Mouse (Mus musculus) left cerebral cortex, postnatal 4 days (tissue): Measurements from ENCODE around the gene Chml. TPM values are rescaled to one million over a fixed set of nuclear protein-coding genes. Genes with fewer than 3 reads are reported as not detected.

Experiments
- DNase-seq: peaks from one replicate; pipeline ENCODE4 v3.0.0-alpha.2; 2022
- intact Hi-C: fragments of 180-260 bp; cut with DNase I; formaldehyde crosslinking; loops from one replicate; pipeline ENCODE4 v1.15.1; 2025
- total RNA-seq, 2 experiments: library from RNA; stranded (reverse); gene quantifications; 2 replicates each; pipeline ENCODE4 v1.2.3; 2021

Gene Chml
- 10 to 100 TPM; 16.2 to 18.4 TPM for total RNA-seq

DNA sequence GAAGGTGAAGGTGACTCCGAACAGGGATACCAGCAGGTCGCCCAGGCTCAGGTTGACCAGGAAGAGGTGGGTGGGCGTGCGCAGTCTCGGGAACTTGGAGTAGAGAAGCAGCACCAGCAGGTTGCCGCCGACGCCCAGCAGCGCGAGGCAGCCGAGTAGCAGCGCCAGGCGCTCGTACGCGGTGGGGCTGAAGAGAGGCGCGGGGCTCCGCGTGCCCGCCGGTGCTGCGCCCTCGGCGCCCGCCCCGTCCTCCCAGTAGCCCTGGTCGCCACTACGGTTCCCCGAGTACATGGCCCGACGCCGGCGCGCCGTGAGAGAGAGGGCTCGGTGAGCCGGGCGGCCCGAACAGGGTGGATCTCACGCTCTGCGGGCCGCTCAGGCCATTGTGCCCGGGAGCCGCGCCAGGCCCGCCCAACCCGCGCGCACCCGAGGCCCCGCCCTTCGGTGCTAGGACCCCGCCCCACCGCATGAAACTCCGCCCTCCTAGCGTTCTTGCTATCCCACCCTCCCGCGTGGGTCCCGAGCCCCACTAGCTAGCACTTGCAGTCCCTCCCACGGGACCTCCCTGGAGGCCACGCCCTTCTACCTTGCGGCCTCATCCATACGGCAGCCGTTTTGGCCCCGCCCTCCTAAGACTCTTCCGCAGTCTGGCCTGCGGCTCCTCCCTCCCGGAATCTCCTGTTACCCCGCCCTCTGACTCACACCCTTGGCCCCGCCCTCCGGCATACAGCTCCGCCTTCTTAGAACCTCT, at the start of gene Chml, which contains the start of gene Opn3:
Gene Chml (minus strand): TSS at position 656 of the 751 bp plus-strand sequence.
Gene Opn3 (minus strand): TSS at position 531 of the 751 bp plus-strand sequence.
- DNase-seq, result peak; percentile 99

DNA sequence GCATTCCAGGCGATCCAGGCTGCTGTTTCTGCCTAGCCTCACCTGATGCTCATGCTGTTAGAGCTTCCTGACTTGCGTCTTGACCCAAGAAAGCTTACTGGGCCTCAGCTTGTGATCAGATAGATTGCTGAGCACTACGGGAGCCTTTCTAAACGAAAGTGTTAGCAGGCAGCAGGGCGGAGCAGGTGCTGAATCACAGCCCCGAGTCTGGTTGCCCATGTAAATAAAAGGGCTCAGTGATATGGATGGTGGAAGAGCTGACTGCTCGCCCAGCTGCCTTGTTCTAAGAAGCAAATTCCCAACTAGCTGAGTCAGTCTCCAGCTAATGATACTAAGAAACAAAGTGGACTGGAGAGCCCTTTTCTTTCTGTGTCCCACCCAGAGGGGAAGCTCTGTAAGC, 33.1 kb upstream of the Chml start:
- no peak for DNase-seq
- intact Hi-C loops, result no loop called here

More for the DNA sequence above, at the start of gene Chml, which contains the start of gene Opn3:
- intact Hi-C loops, result no loop called here

DNA sequence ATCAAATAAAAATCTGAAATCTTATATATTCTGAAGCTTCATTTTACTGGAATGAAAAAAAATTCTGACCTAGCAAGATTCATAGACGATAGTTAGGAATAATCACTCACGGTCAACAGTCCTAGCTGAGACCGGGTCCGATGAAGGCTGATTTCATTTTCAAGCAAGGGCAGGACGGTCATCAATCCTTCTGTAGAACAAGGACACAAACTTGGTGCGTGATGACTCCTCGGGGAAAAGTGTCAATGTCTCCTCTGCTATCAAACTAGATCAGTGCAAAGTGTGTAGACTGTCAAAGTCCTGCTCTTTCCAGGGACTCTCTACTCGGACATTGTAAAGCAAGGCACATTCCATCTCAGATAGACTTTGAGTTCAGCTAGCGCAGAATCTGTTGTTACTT, 24.1 kb upstream of the Chml start:
- intact Hi-C loops, result no loop called here
- DNase-seq, result no peak

DNA sequence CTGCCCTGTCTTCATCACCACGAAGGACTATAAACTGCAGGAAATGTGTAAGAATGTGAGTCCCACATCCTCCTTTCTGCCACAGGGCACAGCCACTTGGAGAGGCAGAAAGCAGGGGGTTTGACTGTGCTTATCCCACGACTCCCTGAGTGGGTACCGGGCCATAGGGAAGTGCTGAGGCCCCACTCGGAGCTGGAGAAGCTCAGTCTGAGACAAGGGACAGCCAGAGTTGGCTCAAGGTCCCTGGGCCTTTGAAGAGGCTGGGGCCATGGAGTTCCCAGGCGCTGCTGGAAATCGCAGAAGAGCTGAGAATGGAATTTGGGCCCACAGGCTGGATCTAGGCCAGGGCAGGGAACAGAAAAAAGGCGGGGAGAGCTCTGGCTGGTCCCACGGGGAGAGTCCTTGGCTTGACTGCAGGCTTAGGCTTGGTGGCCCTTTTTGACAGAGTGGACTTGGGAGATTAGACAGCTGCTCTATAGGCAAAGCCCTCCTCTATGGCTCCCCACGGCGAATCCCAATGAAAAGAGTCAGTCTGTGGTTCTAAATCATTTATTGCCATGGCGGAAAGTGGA, 19.7 kb upstream of the Chml start:
- peak; percentile 12 for DNase-seq
- intact Hi-C loops, result no loop called here

DNA sequence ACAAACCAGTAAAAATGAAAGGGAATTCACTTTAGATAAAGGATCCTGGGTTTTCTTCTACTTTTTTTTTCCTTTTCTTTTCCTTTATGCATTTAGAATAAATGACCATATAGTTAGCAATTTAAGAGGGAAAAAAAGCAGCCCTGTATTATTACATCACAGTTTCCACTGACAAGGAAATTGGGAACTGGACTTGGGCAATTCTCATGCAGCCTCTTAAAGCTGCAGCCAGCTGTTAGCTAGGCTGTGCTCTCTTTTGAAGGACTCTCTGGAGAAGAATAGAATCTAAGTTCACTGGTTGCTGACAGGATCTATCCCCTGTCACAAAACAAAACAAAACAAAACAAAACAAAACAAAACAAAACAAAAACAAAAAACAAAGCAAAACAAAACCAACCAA, 15.3 kb upstream of the Chml start:
- no peak for DNase-seq
- intact Hi-C loops, result no loop called here

DNA sequence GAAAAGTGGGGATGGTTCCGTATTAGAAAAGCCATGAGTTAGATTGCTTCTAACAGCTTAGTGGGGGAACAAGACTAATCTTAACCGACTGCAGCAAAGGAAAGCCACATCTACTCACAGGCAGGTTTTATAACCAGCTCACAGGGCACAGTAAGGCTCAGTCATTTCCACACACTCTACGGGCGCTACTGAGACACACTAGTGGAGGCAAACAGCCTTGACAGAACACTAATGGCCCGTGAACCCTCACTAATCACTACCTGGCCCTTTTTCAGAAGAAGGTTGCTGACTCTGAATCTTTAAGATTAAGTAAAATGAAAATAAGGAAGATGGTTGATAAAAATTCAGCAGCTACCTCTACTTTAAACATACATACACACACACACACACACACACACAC, 14.9 kb upstream of the Chml start:
- intact Hi-C loops, result no loop called here

DNA sequence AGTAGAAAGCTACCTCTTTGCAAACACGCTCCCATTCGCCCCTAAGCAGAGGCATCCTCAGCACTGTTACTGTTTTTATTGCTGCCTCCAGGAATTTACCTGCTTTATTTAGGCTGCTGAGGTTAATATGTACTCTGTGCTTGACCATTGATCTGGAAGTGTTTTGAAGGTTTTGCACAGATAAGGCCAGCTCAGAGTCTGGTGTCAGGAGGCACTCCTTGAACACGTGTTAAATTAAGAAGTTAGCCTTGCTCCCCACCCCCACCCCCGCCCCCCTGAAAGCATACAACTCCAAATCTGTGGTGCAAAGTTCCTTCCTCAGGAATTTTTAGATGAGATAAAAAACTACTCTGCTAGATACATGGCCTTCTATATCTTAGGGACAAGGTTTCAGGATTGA, 8.4 kb upstream of the Chml start:
- DNase-seq, result no peak
- intact Hi-C loops, result no loop called here

More for the DNA sequence above, 14.9 kb upstream of the Chml start:
- no peak for DNase-seq

DNA sequence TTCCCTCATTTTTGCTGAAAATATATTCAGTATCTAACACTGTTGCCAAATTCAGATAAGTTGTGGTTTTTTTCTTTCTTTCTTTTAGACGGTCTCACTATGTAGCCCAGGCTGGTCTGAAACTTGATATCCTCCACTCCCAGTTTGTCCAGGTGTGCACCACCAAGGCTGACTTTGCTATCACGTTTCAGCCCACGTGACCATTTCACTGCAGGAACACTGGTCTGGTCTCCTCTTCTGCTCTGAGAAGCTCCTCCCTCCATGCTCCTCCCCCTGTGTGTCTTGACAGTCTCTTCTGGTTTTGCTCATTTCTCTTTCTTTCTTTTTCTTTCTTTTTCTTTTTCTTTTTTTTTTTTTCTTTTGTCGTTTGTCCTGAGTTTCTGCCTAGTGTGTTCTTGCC, 7.1 kb upstream of the Chml start:
- DNase-seq, result no peak
- intact Hi-C loops, result no loop called here

DNA sequence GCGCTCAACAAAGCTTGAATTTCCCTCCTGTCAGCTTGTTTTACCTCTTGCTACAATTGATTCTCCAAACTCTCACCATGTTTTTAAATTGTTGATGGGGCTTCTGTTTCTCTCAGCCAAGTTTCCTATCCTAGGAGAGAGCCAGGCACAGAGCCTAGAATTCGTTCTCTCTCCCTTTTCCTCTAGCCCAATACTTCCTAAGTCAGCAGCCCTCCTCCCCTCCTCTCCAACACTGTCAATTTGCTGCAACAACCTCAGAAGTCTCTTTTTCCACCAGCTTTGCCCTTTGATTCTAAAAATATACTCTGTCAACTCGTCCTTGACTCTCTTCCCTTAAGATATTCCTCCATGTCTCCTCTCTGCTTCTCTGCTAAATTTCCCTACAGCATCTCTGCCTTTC, 6.7 kb upstream of the Chml start:
- intact Hi-C loops, result no loop called here
- DNase-seq, result no peak

DNA sequence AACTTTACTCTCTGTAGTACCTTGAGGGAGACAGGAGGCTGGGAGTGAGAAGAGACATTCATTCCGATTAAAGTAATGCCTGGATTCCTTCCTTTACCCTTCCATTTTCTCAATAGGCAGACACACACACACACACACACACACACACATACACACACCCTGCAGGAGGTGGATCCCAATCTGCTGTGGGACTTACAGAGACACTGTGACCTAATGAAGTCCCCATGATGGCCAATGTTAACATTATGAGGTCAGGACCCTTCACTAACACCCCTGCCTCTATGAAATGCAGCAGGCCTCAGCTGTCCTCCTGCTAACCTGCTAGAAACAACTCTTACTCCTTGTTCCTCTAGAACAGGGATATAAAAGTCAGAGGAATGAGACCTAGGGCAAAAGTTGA, 5.6 kb upstream of the Chml start, which contains the start of gene Wdr64:
Gene Wdr64 (plus strand): TSS at position 301 of the 400 bp plus-strand sequence.
- intact Hi-C loops, result no loop called here
- no peak for DNase-seq

DNA sequence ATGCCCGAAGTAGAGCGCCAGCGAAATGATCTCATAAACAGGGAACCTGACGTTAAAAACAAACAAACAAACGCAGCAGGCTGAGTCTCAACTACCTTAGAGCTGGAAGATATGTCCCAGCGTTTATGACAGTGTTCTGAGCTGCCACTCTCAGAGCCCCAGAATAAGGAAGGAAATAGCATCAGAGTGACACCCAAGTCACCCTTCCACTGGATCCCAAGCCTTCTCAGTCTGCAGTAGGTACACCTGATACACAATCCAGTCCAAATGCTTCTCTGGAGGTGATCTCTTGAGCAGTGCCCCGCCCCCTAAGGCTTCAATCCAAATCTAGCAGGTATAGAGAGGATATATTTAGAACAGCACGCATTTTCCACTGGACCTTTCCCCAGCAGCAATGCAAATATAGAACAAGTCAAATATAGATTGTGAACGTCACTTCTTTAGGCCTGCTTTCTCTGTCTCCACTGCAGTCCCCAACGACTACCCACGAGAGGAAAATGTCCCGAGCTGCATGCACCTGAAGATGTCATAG, 794 bp upstream of the Chml start:
- intact Hi-C loops, result no loop called here

DNA sequence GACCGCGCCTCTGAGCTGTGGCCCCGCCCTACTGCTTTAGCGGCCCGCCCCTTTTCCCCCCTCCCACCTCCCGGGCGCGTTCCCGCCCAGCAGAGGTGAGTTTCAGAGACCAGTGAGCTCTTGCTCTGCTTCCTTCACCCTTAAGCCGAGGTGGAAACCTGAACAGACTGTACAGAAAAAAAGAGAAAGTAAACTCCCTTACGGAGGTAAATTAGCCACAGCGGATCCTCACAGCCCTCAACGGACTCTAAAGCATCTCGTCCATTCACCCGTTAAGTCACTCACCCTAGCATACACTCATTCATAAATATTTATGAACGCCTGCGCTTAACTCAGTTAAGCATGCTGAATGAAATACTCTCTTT, 278 bp upstream of the Chml start:
- no peak for DNase-seq
- intact Hi-C loops, result no loop called here

More for the DNA sequence above, 794 bp upstream of the Chml start:
- peak; percentile 14 for DNase-seq

DNA sequence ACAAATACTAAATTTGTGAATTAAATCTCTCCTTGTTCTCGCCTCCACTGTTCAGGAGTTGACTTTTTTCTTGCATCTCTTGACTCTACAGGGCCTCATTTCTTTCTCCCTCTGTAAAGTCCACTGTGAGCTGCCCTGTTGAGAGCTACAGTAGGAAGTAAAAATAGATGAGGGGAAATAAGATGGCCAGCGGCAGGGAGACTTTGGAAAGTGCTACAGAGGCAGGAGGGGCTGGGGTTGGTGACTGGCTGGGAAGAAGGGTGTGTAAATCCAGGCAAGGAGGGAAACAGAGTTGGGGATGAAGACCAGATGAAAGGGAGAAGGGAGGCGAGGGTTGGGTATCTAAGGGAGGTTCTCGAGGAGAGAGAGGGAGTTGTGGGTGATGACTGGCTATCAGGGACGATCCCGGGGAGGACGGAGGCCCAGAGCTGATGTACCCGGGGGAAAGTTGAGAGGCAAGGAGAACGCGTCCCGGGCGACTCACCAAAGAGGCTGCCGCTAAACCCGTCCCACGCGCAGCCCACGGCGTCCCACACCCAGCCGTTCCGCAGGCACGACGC, 935 bp downstream of the Chml start:
- intact Hi-C loops, result no loop called here
- no peak for DNase-seq

DNA sequence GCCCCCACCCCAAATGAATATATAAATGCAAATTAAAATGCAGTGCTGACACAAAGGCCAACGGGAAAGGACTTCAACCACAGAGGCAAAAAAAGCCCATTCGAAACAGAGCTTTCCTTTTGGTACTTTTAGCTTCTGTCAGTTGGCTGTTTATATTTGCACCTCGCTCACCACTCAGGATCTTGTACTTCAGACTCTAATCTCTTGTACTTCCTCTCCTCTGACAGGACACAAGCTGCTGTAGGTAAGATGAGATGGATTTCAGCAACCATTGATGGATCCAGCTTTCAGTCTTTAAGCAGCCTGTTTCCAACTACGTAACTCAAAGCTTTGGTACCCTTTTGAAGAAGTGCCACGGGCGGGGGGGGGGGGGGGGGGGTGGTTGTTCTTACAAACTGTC, 11.7 kb downstream of the Chml start:
- no peak for DNase-seq
- intact Hi-C loops, result loop anchor here (10.0 kb wide), 1 partner anchor 184 kb away; no protein-coding TSS in a partner anchor

DNA sequence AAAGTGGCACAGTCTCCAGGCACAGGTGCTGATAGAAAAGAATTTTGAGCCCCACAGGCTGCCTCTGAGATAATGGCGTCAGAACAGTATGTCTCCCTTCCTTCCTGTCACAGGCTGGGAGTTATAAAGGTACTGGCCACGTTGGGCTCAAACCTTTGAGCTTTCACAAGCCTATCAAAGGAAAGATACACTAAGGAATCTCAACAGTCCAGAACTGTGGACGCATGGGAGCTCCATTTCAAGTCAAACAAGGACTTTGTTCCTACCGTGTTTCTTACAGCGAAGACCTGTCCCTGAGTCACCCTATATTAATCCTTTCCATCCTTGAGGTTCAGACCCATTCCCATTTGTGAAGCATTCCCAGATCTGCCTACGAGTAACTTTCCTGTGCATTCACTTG, 15.2 kb downstream of the Chml start:
- intact Hi-C loops, result no loop called here
- no peak for DNase-seq

DNA sequence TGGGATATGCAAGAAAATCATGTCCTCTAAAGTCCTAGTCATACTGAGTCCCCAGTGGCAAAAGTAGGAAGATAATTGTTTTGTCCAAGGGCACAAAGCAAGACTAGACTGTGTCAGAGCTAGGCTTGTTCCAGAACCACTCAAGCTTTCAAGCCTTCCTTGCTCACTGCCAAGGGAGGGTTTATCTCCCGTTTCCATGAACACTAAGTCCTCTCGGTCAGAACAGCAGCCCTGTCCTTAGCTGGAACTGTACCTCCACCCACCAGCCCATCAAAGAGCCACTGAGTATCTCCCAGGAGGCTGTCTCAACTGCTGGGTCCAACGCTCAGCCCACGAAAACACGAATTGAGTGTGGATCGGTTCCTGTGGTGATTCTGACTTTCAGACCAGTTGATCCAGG, 17.6 kb downstream of the Chml start:
- no peak for DNase-seq
- intact Hi-C loops, result no loop called here

DNA sequence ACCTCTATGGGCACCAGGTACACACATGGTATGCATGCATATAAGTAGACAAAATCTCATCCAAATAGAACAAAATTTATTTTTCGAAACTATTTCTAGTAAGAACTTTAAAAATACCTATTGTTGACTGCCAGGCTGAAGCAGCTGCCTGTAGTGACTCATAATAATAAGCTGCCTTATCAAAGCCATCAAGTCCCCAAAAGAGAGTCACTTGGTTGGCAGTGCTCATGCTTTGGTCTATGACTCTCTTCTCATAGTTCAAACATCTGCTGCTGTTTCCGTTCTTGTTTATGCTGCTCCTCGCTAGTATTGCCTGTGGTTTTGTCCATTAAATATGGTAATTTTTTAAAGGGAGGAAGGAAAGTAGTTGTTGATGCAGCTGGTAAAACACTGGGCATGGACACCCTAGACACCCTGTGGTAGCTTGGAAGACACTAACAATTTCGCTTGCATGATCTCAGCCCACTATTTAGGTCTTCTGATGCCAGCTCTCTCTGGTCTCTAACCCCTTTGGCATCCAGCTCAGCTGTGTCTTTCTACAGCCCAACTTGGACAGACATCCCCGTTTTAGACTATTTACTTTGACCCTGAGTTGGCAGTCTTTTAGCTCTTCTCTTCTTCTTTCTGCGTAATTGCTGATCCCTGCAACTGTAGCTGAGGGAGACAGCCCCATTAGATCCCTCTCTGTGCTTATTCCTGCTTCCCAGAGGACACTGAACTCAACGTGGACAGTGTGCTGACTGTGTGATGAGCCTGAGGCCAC, 19.0 kb downstream of the Chml start:
- DNase-seq, result no peak
- intact Hi-C loops, result loop anchor here (5.0 kb wide), 1 partner anchor 249 kb away; the partner anchor contains the start of gene Gm38100

DNA sequence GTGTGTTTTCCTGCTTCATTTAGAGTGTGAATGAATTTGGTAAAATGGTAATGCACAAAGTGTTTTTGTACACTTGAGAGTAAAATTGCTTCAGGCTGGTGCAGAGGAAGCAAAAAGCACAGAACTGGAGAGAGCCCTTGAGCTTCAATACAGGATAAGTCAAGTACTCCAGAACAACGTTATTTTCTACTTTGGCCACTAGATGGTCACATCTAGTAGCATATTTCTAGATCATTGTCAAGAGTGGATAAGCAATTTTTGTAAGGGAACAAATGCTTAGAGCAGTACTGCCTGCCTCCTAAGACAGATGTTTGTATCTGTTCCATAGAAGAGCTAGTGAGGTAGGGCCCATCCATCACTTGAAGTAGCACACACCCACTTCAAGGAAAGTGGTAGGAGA, 21.1 kb downstream of the Chml start:
- no peak for DNase-seq
- intact Hi-C loops, result loop anchor here (5.0 kb wide), 1 partner anchor 251 kb away; the partner anchor contains the start of gene Gm38100

DNA sequence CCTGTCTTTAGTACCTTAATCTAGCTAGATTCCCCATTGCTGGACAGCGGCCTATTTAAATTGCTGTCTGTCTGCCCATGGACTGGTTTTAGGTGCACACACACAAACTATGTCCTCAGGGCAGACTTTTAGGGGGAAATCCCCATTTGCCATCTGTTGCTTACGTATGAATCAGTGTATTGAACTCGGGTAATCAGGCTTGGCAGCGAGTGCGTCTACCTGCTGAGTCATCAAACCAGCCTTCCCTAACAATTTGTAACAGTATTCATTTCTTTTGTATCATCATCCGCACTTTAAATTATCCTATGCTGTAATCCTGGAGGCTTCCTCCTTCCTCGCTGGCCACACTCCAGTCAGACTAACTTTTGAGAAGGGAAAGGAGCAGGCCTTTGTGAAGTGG, 22.7 kb downstream of the Chml start:
- no peak for DNase-seq
- intact Hi-C loops, result loop anchor here (5.0 kb wide), 1 partner anchor 252 kb away; the partner anchor contains the start of gene Gm38100

DNA sequence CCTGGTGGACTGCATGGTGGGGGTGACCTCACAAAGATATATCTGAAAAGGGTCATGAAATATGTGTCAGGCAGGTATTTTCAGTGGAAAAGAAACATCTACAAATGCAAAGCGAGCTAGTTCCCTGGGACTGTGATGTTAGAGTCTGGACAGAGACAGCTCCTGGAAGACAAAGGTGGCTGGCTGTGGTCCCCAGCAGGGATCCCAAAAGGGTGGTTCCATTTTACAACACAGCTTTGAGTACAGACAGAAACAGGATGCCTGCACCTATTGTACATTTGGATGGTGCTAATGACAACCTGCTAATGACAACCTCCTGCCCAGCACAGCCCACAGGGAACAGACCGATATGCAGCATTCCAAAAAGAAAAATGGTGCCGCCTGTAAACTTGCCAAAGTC, 23.2 kb downstream of the Chml start:
- DNase-seq, result no peak
- intact Hi-C loops, result no loop called here
